Mouse (Mus musculus): Measurements from ENCODE around the gene Axl.
"Not testable (repeated sequence)": the region's sequence is repeated elsewhere in the genome, so short reads cannot be mapped to it uniquely, and the experiment has no call there.

Gene Axl

GRCm38 (mm10) chr7:25793679-25794078, 5.2 kb upstream of the Axl start:
- DNase-seq (ENCODE audit: low spot score): no peak

GRCm38 (mm10) chr7:25792966-25793365, 4.5 kb upstream of the Axl start:
- DNase-seq (ENCODE audit: low spot score): not testable (repeated sequence)

- DNase-seq (ENCODE audit: low spot score): peak; percentile 59
These were observed 2.1 kb upstream of the Axl start for GRCm38 (mm10) chr7:25790615-25791014.

GRCm38 (mm10) chr7:25789129-25789440, 580 bp upstream of the Axl start:
- DNase-seq (ENCODE audit: low spot score): no peak

GRCm38 (mm10) chr7:25787456-25788219, 867 bp downstream of the Axl start:
- peak; percentile 56 for DNase-seq (ENCODE audit: low spot score)

GRCm38 (mm10) chr7:25786974-25787373, 1.5 kb downstream of the Axl start:
- no peak for DNase-seq (ENCODE audit: low spot score)

- DNase-seq (ENCODE audit: low spot score): no peak
These were observed 2.8 kb downstream of the Axl start for GRCm38 (mm10) chr7:25785752-25786151.

GRCm38 (mm10) chr7:25784808-25785207, 3.7 kb downstream of the Axl start:
- DNase-seq (ENCODE audit: low spot score): no peak

GRCm38 (mm10) chr7:25783746-25784145, 4.8 kb downstream of the Axl start:
- no peak for DNase-seq (ENCODE audit: low spot score)

- no peak for DNase-seq (ENCODE audit: low spot score)
These were observed 5.8 kb downstream of the Axl start for GRCm38 (mm10) chr7:25782744-25783143.

- no peak for DNase-seq (ENCODE audit: low spot score)
These were observed 6.4 kb downstream of the Axl start for GRCm38 (mm10) chr7:25781937-25782610.

GRCm38 (mm10) chr7:25781321-25781936, 7.1 kb downstream of the Axl start:
- no peak for DNase-seq (ENCODE audit: low spot score)

- DNase-seq (ENCODE audit: low spot score): no peak
These were observed 7.8 kb downstream of the Axl start for GRCm38 (mm10) chr7:25780753-25781152.

- no peak for DNase-seq (ENCODE audit: low spot score)
These were observed 8.5 kb downstream of the Axl start for GRCm38 (mm10) chr7:25780021-25780420.

- no peak for DNase-seq (ENCODE audit: low spot score)
These were observed 20.3 kb downstream of the Axl start for GRCm38 (mm10) chr7:25768229-25768628.

- DNase-seq (ENCODE audit: low spot score): no peak
These were observed 22.4 kb downstream of the Axl start for GRCm38 (mm10) chr7:25766108-25766507.

- no peak for DNase-seq (ENCODE audit: low spot score)
These were observed 24.3 kb downstream of the Axl start for GRCm38 (mm10) chr7:25764221-25764620.

- no peak for DNase-seq (ENCODE audit: low spot score)
These were observed 24.8 kb downstream of the Axl start for GRCm38 (mm10) chr7:25763678-25764077.

- DNase-seq (ENCODE audit: low spot score): peak; percentile 77
These were observed 27.2 kb downstream of the Axl start for GRCm38 (mm10) chr7:25761354-25761753.

GRCm38 (mm10) chr7:25756011-25756410, 32.5 kb downstream of the Axl start:
- peak; percentile 86 for DNase-seq (ENCODE audit: low spot score)

- no peak for DNase-seq (ENCODE audit: low spot score)
These were observed 33.1 kb downstream of the Axl start for GRCm38 (mm10) chr7:25755468-25755833.

- peak; percentile 98 for DNase-seq (ENCODE audit: low spot score)
These were observed 33.6 kb downstream of the Axl start, which contains the start of gene Hnrnpul1 for GRCm38 (mm10) chr7:25754738-25755467. Gene Hnrnpul1, minus strand, starts transcription at chr7:25754757.

GRCm38 (mm10) chr7:25754439-25754737, 34.1 kb downstream of the Axl start:
- no peak for DNase-seq (ENCODE audit: low spot score)

Measured in adipocyte (in vitro differentiated cells).